Mouse (Mus musculus) brain, embryonic 14.5 days (tissue): ENCODE results near the gene Otud6a.

ENCODE experiments used
- CTCF ChIP-seq: fragments of 200-500 bp; IDR thresholded peaks from 2 replicates; pipeline ENCODE4 v1.5.1; 2012; ENCODE audit warnings: inconsistent platforms, mild to moderate bottlenecking, moderate library complexity, borderline replicate concordance; ENCODE audit not compliant: insufficient read depth, insufficient read length; ENCODE audit errors: extremely low read depth
- POLR2A ChIP-seq: fragments of 200-500 bp; IDR thresholded peaks from 2 replicates; pipeline ENCODE4 v1.6.1; 2012; ENCODE audit warnings: mild to moderate bottlenecking, inconsistent platforms, borderline replicate concordance; ENCODE audit not compliant: poor library complexity, insufficient read depth, insufficient read length, severe bottlenecking; ENCODE audit errors: extremely low read depth

DNA sequence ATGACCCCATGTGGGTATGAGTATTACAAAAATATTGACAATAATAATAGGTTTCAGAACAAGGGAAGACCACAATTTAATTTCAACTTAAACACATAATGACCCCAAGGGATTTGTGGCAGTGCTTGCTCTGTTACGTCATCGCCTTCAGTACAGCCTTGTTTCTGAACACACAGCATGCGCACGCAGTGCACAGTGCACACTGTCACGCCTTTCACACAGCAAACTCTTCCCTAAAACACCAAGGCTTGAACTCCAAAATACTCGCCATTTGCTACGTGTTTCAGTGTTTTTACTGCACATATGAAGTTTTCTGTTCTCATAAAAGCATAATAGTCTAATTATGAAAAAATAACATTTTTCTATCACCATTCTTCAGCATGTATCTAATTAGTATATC, 14.7 kb downstream of the Otud6a start:
- TF ChIP-seq CTCF (no peak), POLR2A (no peak)
